Mouse (Mus musculus) small intestine, adult 2 months (tissue): ENCODE data around the gene Zfhx3.

Experiments
- CTCF ChIP-seq: fragments of 200-500 bp; IDR thresholded peaks from 2 replicates; pipeline ENCODE4 v1.5.1; 2012; ENCODE audit warnings: low read depth, mild to moderate bottlenecking, control low read depth, inconsistent platforms, low read length, moderate library complexity, mixed read lengths; ENCODE audit not compliant: insufficient replicate concordance, insufficient read length; ENCODE audit errors: extremely low read depth
- POLR2A ChIP-seq: fragments of 200-500 bp; IDR thresholded peaks from 2 replicates; pipeline ENCODE4 v1.6.1; 2012; ENCODE audit warnings: low read depth, mild to moderate bottlenecking, control low read depth, inconsistent platforms, low read length, moderate library complexity

GRCm38 (mm10) chr8:108592990-108593589 lies 650.6 kb downstream of the Zfhx3 start:
- TF ChIP-seq CTCF (no peak), POLR2A (no peak)
